Mouse (Mus musculus) intestine, embryonic 16.5 days (tissue): ENCODE results near the gene Atp8b4. TPM values are rescaled to one million over a fixed set of nuclear protein-coding genes. Genes with fewer than 3 reads are reported as not detected.

Experiments used
- ATAC-seq: fragments of 200-750 bp; cut with Nextera tagmentation; 2 replicates; pipeline ENCODE4 v1.8.0; 2017; ENCODE audit warnings: moderate TSS enrichment, moderate library complexity
- H3K27ac ChIP-seq: fragments of 300-500 bp; sonication (generic); 2 replicates; pipeline ENCODE4 v1.5.1; 2014; ENCODE audit warnings: mild to moderate bottlenecking, low read length
- H3K27me3 ChIP-seq: fragments of 300-500 bp; sonication (generic); replicated peaks from 2 replicates; pipeline ENCODE4 v1.6.1; 2014; ENCODE audit warnings: low read length, control low read depth, mixed read lengths; ENCODE audit not compliant: control insufficient read depth, insufficient read depth
- H3K36me3 ChIP-seq: fragments of 300-500 bp; sonication (generic); 2 replicates; pipeline ENCODE4 v1.6.1; 2014; ENCODE audit warnings: low read length, control low read depth; ENCODE audit not compliant: control insufficient read depth, insufficient read depth
- H3K4me1 ChIP-seq: fragments of 300-500 bp; sonication (generic); 2 replicates; pipeline ENCODE4 v1.6.1; 2014; ENCODE audit warnings: low read length, control low read depth, mixed read lengths; ENCODE audit not compliant: control insufficient read depth, insufficient read depth
- H3K4me2 ChIP-seq: fragments of 300-500 bp; sonication (generic); 2 replicates; pipeline ENCODE4 v1.6.1; 2014; ENCODE audit warnings: low read depth, low read length, control low read depth
- H3K4me3 ChIP-seq: fragments of 300-500 bp; sonication (generic); 2 replicates; pipeline ENCODE4 v1.5.1; 2014; ENCODE audit warnings: mild to moderate bottlenecking, low read length
- H3K9ac ChIP-seq: fragments of 300-500 bp; sonication (generic); 2 replicates; pipeline ENCODE4 v1.6.1; 2014; ENCODE audit warnings: low read depth, low read length
- H3K9me3 ChIP-seq: fragments of 300-500 bp; sonication (generic); 2 replicates; pipeline ENCODE4 v1.6.1; 2016; ENCODE audit warnings: low read length, control low read depth; ENCODE audit not compliant: control insufficient read depth
- WGBS: fragments of 180-500 bp; shearing (Covaris S2); extraction: QIAGEN DNeasy Blood & Tissue Kit; methylation state at CpG from one replicate; pipeline ENCODE4 v1.1.7; 2014; 5-methylcytosine and 5-hydroxymethylcytosine counted together
- polyA plus RNA-seq: library from polyadenylated mRNA; unstranded; fragments of >200 nt; fragmentation: Nextera tagmentation; extraction: Ambion mirVana; gene quantifications from 2 replicates; pipeline ENCODE4 v1.2.1, GENCODE M21; 2015

Atp8b4 gene
- polyA plus RNA-seq, 1 experiment from 2014 or later: 0.46 TPM

- WGBS: 77% methylated on average over 8 of the region's 8 CpGs
Observed at GRCm38 (mm10) chr2:126424714-126425113, 75.8 kb downstream of the Atp8b4 start.

GRCm38 (mm10) chr2:126420901-126421300, 79.6 kb downstream of the Atp8b4 start:
- no peak overlapping the region for H3K4me2 ChIP-seq
- H3K27me3 ChIP-seq: no peaks in the 10 kb centered on the region
- no peak overlapping the region for H3K9ac ChIP-seq
- H3K9me3 ChIP-seq: no peaks in the 10 kb centered on the region
- no peak overlapping the region for H3K4me3 ChIP-seq
- no peak for ATAC-seq
- 84% methylated on average over 2 of the region's 2 CpGs for WGBS
- H3K27ac ChIP-seq: no peak overlapping the region
- H3K4me1 ChIP-seq: no peaks in the 10 kb centered on the region
- H3K36me3 ChIP-seq: no peaks in the 10 kb centered on the region

More at GRCm38 (mm10) chr2:126424714-126425113, 75.8 kb downstream of the Atp8b4 start:
- no peaks in the 10 kb centered on the region for H3K27me3 ChIP-seq
- H3K36me3 ChIP-seq: no peaks in the 10 kb centered on the region
- H3K9me3 ChIP-seq: no peaks in the 10 kb centered on the region
- H3K4me1 ChIP-seq: no peaks in the 10 kb centered on the region
- no peak overlapping the region for H3K4me3 ChIP-seq
- H3K9ac ChIP-seq: no peak overlapping the region
- H3K27ac ChIP-seq: no peak overlapping the region
- H3K4me2 ChIP-seq: no peak overlapping the region
- no peak for ATAC-seq

GRCm38 (mm10) chr2:126418916-126419315, 81.6 kb downstream of the Atp8b4 start:
- ATAC-seq: no peak
- WGBS: 88% methylated on average over 3 of the region's 3 CpGs
- Histone ChIP-seq H3K9ac (no peak overlapping the region), H3K4me2 (no peak overlapping the region), H3K36me3 (no peaks in the 10 kb centered on the region), H3K27me3 (no peaks in the 10 kb centered on the region), H3K9me3 (no peaks in the 10 kb centered on the region), H3K27ac (no peak overlapping the region), H3K4me1 (no peaks in the 10 kb centered on the region), H3K4me3 (no peak overlapping the region)

- Histone ChIP-seq H3K9ac (no peak overlapping the region), H3K4me2 (no peak overlapping the region), H3K27ac (no peak overlapping the region), H3K4me1 (no peaks in the 10 kb centered on the region), H3K36me3 (no peaks in the 10 kb centered on the region), H3K27me3 (no peaks in the 10 kb centered on the region), H3K4me3 (no peak overlapping the region), H3K9me3 (no peaks in the 10 kb centered on the region)
- 75% methylated on average over 2 of the region's 2 CpGs for WGBS
- ATAC-seq: no peak
Observed at GRCm38 (mm10) chr2:126416772-126417171, 83.7 kb downstream of the Atp8b4 start.

- Histone ChIP-seq H3K36me3 (no peaks in the 10 kb centered on the region), H3K9me3 (no peaks in the 10 kb centered on the region), H3K4me2 (no peak overlapping the region), H3K27ac (no peak overlapping the region), H3K4me3 (no peak overlapping the region), H3K27me3 (no peaks in the 10 kb centered on the region), H3K4me1 (no peaks in the 10 kb centered on the region), H3K9ac (no peak overlapping the region)
- ATAC-seq: no peak
- WGBS: 76% methylated on average over 4 of the region's 4 CpGs
Observed at GRCm38 (mm10) chr2:126415981-126416380, 84.5 kb downstream of the Atp8b4 start.

GRCm38 (mm10) chr2:126412759-126413158, 87.7 kb downstream of the Atp8b4 start:
- H3K4me2 ChIP-seq: no peak overlapping the region
- no peaks in the 10 kb centered on the region for H3K9me3 ChIP-seq
- no peaks in the 10 kb centered on the region for H3K27me3 ChIP-seq
- H3K36me3 ChIP-seq: no peaks in the 10 kb centered on the region
- no peaks in the 10 kb centered on the region for H3K4me1 ChIP-seq
- ATAC-seq: no peak
- H3K4me3 ChIP-seq: no peak overlapping the region
- no peak overlapping the region for H3K9ac ChIP-seq
- no peak overlapping the region for H3K27ac ChIP-seq

- WGBS: 89% methylated on average over 2 of the region's 2 CpGs
- H3K4me3 ChIP-seq: no peak overlapping the region
- ATAC-seq: no peak
- no peaks in the 10 kb centered on the region for H3K4me1 ChIP-seq
- H3K4me2 ChIP-seq: no peak overlapping the region
- no peak overlapping the region for H3K9ac ChIP-seq
- no peaks in the 10 kb centered on the region for H3K36me3 ChIP-seq
- H3K27ac ChIP-seq: no peak overlapping the region
- no peaks in the 10 kb centered on the region for H3K27me3 ChIP-seq
- H3K9me3 ChIP-seq: no peaks in the 10 kb centered on the region
Observed at GRCm38 (mm10) chr2:126399454-126399853, 101.0 kb downstream of the Atp8b4 start.

GRCm38 (mm10) chr2:126399017-126399416, 101.5 kb downstream of the Atp8b4 start:
- Histone ChIP-seq H3K4me1 (no peaks in the 10 kb centered on the region), H3K27me3 (no peaks in the 10 kb centered on the region), H3K9ac (no peak overlapping the region), H3K4me2 (no peak overlapping the region), H3K4me3 (no peak overlapping the region), H3K27ac (no peak overlapping the region), H3K9me3 (no peaks in the 10 kb centered on the region), H3K36me3 (no peaks in the 10 kb centered on the region)
- ATAC-seq: no peak
- WGBS: 60% methylated on average over 2 of the region's 2 CpGs

GRCm38 (mm10) chr2:126398216-126398615, 102.3 kb downstream of the Atp8b4 start:
- WGBS: 72% methylated on average over 2 of the region's 2 CpGs
- Histone ChIP-seq H3K9ac (no peak overlapping the region), H3K9me3 (no peaks in the 10 kb centered on the region), H3K27me3 (no peaks in the 10 kb centered on the region), H3K4me1 (no peaks in the 10 kb centered on the region), H3K36me3 (no peaks in the 10 kb centered on the region), H3K27ac (no peak overlapping the region), H3K4me3 (no peak overlapping the region), H3K4me2 (no peak overlapping the region)
- ATAC-seq: no peak

GRCm38 (mm10) chr2:126397513-126397912, 103.0 kb downstream of the Atp8b4 start:
- Histone ChIP-seq H3K27ac (no peak overlapping the region), H3K4me2 (no peak overlapping the region), H3K4me3 (no peak overlapping the region), H3K36me3 (no peaks in the 10 kb centered on the region), H3K27me3 (no peaks in the 10 kb centered on the region), H3K9ac (no peak overlapping the region), H3K4me1 (no peaks in the 10 kb centered on the region), H3K9me3 (no peaks in the 10 kb centered on the region)
- ATAC-seq: no peak
- WGBS: 72% methylated on average over 8 of the region's 8 CpGs
